Mouse (Mus musculus) brain, embryonic 14.5 days (tissue): ENCODE data around the gene Fam189b.
A peak's percentile ranks its signal among the peaks of the same experiment; 100 is the strongest.

Source experiments
- CTCF ChIP-seq: fragments of 200-500 bp; IDR thresholded peaks from 2 replicates; pipeline ENCODE4 v1.5.1; 2012; ENCODE audit warnings: inconsistent platforms, mild to moderate bottlenecking, moderate library complexity, borderline replicate concordance; ENCODE audit not compliant: insufficient read depth, insufficient read length; ENCODE audit errors: extremely low read depth
- POLR2A ChIP-seq: fragments of 200-500 bp; IDR thresholded peaks from 2 replicates; pipeline ENCODE4 v1.6.1; 2012; ENCODE audit warnings: mild to moderate bottlenecking, inconsistent platforms, borderline replicate concordance; ENCODE audit not compliant: poor library complexity, insufficient read depth, insufficient read length, severe bottlenecking; ENCODE audit errors: extremely low read depth

DNA sequence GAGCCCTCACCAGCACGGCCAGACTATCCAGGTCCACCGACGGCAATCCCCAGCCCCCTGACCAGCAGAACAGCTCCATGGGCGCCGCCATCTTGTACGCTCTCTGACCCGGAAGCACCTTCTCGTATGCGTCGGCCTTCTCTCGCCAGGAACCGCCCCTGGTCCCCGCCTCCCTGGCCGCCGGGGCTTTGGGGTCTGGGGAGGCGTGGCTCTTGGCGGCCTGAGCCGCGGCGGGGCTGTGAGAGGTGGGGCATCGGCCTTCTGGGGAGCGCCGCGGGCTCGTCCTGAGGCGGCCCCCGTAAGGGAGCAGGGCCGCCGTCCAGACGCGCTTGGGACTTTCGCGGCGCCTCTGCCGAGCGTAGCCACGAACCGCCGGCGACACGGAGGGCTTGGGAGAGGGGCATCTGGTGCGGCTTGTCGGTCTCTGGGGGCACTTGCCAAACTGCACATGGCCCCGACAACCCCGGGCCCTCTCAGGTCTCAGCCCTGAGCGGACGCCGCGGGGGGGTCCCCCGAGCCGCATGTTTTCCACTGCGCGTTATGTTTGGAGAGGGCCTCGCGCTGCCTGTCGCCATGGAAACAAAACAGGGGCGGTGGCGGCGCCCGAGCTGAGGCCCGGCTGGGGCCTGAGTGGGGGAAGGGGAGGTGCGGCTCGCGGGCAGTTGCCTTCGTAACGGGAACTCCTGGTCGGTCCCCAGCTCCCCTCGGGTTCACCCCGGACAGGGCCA lies 31.0 kb downstream of the Fam189b start:
- no peak for TF ChIP-seq CTCF
- peak; percentile 75 for TF ChIP-seq POLR2A
